Mouse (Mus musculus) right cerebral cortex, postnatal 10 days (tissue): Measurements from ENCODE around the gene Cpvl.
A peak's percentile ranks its signal among the peaks of the same experiment; 100 is the strongest.

Experiments
- DNase-seq, 2 experiments: peaks; one replicate each; pipeline ENCODE4 v3.0.0; 2021; ENCODE audit warnings: low spot score in 2 of 2

Gene Cpvl

GRCm38 (mm10) chr6:53884931-53885330 lies 93.5 kb downstream of the Cpvl start:
- peak; percentile 73 to 84 for DNase-seq

GRCm38 (mm10) chr6:53884496-53884895 lies 94.0 kb downstream of the Cpvl start:
- no peak for DNase-seq

GRCm38 (mm10) chr6:53883405-53883804 lies 95.1 kb downstream of the Cpvl start:
- no peak for DNase-seq

- DNase-seq = no peak
Measured at GRCm38 (mm10) chr6:53881623-53882022, 96.8 kb downstream of the Cpvl start.

GRCm38 (mm10) chr6:53881235-53881606 lies 97.2 kb downstream of the Cpvl start:
- no peak for DNase-seq

- DNase-seq = peak; percentile 36 to 42
Measured at GRCm38 (mm10) chr6:53880530-53881234, 97.8 kb downstream of the Cpvl start.

GRCm38 (mm10) chr6:53879567-53879966 lies 98.9 kb downstream of the Cpvl start:
- no peak for DNase-seq

GRCm38 (mm10) chr6:53874881-53875429 lies 103.5 kb downstream of the Cpvl start:
- no peak for DNase-seq

GRCm38 (mm10) chr6:53871903-53872302 lies 106.6 kb downstream of the Cpvl start:
- DNase-seq = no peak

- DNase-seq = no peak
Measured at GRCm38 (mm10) chr6:53863011-53863410, 115.5 kb downstream of the Cpvl start.

GRCm38 (mm10) chr6:53859106-53859505 lies 119.4 kb downstream of the Cpvl start:
- no peak for DNase-seq

- DNase-seq = no peak
Measured at GRCm38 (mm10) chr6:53857822-53858221, 120.6 kb downstream of the Cpvl start.

- DNase-seq = peak in 1 of 2 experiments; percentile 44
Measured at GRCm38 (mm10) chr6:53856775-53857174, 121.7 kb downstream of the Cpvl start.

- peak; percentile 48 to 72 for DNase-seq
Measured at GRCm38 (mm10) chr6:53854971-53855856, 123.3 kb downstream of the Cpvl start.

GRCm38 (mm10) chr6:53854226-53854625 lies 124.2 kb downstream of the Cpvl start:
- no peak for DNase-seq

- DNase-seq = no peak
Measured at GRCm38 (mm10) chr6:53853546-53853945, 124.9 kb downstream of the Cpvl start.

- DNase-seq = no peak
Measured at GRCm38 (mm10) chr6:53844626-53845025, 133.8 kb downstream of the Cpvl start.

GRCm38 (mm10) chr6:53825213-53825612 lies 153.3 kb downstream of the Cpvl start:
- DNase-seq = peak; percentile 60 to 67
